Mouse (Mus musculus): ENCODE measurements at regions not wholly inside any gene's neighbourhood (a gene's known extent, or its start where the extent isn't known, plus 50 kb on each side); places are given as distances from the start of the nearest gene placed in this dataset.

DNA sequence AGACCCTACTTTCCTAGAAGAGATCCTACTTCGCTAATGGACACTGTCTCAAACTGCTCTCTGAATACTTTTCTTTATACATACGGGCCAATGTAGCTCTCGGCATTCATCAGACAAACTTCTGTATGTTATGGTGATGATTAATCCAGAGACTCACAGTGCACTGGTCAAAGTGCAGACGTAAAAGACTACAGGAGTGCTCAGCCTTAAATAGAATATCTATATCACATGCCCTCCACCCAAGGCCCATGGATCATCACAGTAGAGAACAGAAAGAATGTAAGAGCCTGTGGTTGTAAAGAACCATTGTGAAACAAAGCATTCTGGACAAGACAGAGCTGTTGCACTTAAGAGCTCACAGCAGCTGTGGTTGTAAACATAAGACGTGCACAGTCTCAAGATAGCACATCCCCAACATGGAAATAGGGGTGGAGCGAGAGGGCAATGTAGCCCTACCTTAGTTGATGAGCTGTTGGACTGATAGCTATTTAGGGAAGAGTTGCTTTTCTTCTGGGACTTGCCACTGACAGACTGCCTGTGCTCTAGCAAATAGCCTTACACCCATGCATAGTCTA is 110.0 kb upstream of the Fat1 start:
- no peak for ATAC-seq (replicated peaks; ENCODE audit: poor library complexity, severe bottlenecking)

DNA sequence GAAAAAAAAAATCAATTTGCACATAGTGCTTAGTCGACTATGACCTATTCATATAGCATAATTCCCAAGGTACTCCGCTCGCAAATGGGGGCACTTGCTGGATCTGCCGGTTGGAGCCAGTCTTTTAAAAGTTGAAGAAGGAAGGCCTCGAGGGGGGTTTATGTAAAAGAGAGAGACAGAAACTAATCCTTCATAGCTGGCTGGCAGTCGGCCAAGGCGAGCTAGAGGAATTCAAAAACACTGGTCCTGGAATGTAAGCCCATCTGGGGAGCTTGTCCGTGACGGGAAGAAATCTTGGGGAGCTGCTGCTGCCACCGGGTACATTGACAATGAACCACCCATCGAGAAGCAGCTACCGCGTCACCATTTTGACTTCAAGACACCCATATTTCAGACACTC is 108.3 kb upstream of the Fat1 start:
- no peak for ATAC-seq (replicated peaks; ENCODE audit: poor library complexity, severe bottlenecking)

DNA sequence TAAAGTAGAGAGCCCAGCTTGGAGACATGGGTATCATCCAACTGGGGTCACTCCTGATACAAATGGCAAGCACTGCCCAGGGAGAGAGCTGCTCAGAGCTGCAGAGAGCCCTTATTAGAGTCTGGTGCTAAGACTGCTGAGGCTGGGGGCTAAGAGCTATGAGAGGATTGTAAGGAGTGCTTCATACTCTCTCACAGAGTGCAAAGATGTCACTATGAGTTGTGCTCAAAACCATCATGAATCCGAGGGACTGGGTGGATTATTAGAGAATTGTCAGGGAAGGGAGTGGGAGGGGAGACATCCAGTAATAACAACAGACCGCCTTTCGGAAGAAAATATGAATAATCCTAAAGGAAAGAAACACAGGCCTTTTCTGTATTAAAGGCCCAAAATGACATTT is 107.2 kb upstream of the Fat1 start:
- ATAC-seq (replicated peaks; ENCODE audit: poor library complexity, severe bottlenecking), result no peak

DNA sequence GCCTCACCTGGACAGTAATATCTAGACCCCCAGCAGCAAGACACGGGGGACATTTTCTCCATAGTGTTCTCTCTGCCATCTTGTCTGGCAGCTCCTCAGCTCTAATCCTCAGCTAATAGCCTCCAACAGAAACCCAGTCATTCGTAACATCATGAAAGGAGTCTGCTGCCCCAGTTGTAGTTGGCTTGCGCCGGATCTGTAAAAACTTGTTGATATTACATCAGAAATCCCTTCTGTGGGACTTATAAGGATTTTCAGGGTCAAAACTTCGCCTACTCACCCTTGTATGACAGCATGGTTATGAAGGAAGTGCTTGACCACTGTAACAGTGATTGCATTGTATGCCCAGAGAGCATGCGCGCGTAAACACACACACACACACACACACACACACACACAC is 96.8 kb upstream of the Fat1 start:
- no peak for ATAC-seq (replicated peaks; ENCODE audit: poor library complexity, severe bottlenecking)

DNA sequence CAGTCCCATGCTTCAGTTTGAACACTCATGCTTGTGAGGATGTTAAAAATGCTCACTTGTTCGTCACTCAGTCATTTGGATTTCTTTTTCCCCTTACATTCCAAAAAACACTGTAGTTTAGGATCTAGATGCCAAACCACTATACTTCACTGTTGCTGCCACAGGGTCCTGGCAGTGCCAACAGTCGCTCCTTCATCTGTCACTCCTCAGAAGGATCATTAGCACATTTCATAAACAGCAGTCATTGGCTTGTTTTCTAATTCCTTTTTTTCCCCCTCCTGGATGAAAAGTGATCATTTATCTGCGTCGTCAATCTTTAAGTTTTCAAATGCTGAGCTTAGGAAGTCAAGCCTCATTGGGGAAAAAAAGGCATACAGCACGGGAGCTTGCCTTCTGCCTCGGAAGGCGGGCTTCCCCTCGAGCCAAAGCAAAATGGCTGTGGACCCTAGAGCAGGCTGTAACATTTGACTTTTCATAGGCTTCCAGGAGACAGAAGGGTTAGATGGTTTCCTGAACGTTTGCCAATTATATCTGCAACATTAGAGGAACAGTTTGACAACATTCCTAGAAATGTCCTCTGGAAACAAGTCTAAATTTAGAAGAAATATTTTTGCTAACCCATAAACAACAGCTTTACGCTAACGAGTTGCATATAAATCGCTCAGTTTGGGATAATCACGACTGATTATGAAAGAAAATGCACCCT is 95.6 kb upstream of the Fat1 start:
- ATAC-seq (replicated peaks; ENCODE audit: poor library complexity, severe bottlenecking), result no peak

DNA sequence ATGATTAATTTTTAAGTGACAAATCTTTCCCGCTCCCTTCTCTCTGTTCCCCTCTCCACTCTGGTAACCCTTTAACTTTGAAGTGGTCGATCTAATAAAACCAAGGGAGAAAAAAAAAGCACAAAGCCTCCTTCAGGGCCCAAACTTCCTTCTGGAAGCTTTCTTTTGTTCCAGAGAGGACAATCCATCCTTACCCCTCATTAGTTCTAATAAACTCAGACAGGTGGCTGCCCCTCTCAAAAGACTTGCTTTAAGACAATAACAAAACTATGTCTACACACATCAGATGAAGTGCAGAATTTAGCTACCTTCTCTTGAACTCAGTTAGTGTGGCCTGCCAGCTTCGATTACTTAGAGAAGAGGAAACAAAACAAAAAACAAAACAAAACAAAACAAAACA is 94.6 kb upstream of the Fat1 start:
- ATAC-seq (replicated peaks; ENCODE audit: poor library complexity, severe bottlenecking), result no peak

DNA sequence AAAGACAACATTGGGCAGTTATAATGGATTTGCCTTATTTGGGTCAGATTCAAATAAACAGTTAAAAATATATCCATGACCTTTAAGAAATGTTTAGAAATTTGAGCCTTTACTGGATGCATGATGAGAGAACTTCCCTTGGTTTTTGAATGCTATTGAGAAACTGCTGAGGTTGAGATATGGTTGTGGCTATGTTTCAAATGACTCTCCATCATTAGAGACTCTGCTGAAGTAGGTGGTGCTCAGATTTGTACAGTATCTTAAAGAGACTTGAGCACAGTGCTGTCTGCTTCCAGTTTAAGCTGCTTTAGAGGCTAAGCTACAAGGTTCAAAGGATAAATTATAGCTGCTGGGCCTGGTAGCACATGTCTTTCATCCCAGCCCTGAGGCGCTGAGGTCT is 90.9 kb upstream of the Fat1 start:
- ATAC-seq (replicated peaks; ENCODE audit: poor library complexity, severe bottlenecking), result no peak

DNA sequence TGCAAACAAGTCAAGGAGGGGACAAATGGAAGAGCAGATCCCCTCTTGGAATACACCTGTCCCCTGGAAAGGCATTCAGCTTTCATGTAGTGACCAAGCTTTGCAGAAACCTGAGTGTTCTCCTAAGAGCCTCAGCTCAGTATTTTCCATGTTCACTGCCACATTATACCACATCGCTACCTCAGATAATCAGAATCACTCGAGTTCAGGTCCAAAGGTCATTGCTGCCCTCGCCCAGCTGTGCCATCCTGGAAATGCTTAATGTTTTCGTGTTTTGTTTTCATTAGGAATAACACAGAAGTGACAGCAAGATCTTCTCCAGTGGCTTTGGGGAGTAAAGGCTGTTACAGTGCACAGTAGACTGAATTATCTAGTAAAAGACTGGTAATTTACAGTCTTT is 83.0 kb upstream of the Fat1 start:
- no peak for ATAC-seq (replicated peaks; ENCODE audit: poor library complexity, severe bottlenecking)

DNA sequence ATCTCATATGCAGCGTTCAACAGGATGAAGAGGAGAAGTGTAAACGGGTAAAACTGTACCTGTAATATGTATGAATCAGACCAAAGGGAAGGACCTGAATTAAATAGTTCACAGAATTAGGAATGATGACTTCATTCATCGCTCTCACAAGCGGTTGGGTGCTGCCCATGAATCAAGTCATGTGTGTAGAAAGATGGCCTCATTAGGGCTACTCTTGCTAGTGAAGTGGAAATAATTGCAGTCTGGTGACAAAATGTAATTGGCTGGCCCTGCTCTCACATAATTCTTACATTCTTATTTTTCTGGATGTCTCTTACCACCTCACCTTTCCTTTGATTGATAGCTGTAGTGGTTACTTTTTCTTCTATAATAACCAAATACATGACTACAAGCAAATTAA is 80.1 kb upstream of the Fat1 start:
- ATAC-seq (replicated peaks; ENCODE audit: poor library complexity, severe bottlenecking), result no peak

DNA sequence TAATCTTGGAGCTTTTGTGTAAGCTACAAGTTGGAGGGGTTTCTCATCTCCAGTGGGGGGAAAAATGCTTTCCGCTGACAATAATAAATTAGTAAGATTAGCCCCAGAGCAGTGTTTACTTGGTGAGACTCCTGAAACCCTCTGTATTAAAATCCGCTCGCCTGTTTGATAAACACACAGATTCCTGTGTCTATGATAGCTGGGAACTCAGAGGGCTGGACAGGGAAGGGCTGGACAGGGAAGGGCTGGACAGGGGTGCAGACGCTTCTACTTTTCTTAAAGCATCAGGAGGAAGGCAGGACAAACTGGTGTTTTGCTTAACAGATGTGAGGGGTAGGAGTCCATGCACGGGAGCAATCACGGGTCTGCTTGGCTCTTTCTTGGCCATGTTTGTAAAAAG is 68.0 kb upstream of the Fat1 start:
- no peak for ATAC-seq (replicated peaks; ENCODE audit: poor library complexity, severe bottlenecking)

DNA sequence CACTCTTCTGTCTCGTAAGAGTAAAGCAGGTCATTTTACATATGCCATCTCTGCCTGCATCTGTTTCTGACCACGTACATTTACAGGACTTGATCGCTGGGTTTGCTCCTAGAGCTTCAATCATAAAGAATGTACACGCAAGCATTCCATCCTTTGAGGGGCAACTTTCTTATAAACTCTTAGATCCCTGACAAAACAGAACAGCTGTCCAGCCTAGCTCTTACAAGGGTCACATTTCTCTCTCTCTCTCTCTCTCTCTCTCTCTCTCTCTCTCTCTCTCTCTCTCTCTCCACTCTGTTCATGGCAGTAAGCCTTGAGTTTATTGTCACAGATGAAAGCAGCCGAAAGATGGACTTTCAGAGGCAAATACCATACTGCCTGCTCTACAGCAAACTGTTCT is 67.6 kb upstream of the Fat1 start:
- ATAC-seq (replicated peaks; ENCODE audit: poor library complexity, severe bottlenecking), result no peak

DNA sequence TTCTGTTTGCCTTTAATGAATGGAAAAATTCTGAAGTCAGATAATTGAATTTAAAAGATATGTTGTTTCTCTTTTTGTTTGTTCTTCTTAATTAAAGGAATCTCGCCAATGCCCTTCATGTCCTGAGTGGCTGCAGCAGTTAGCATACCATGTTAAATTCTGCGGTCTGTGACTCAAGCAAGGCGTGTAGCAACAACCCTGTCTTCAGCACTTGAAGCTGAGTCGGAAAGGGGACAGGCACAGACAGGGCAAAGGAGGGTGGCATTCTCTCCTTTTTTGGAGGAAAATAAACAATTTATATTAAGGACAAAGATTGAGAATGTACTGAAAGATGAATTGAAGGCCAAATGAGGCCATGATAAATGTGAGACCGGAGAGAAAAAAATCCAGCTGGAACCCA is 58.2 kb upstream of the Fat1 start:
- ATAC-seq (replicated peaks; ENCODE audit: poor library complexity, severe bottlenecking), result no peak

DNA sequence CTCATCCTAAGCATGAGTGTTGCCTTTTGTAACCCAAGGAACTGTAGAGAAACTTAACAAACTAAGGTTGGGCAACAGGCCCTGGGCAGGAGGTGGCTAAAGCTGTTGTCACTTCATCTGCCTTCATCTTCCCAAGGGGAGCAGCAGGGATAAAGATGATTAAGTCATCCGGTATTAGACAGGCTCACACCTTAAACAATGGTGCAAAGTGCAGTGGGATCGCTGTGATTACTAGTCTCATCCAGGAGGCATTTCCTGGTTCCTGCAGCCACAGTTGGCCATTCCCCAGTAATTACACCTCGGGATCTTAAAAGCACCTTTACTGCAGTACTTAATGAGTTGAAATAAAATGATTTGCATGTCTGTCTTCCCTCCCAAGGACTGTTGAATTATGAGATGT is 57.0 kb upstream of the Fat1 start:
- ATAC-seq (replicated peaks; ENCODE audit: poor library complexity, severe bottlenecking), result no peak

DNA sequence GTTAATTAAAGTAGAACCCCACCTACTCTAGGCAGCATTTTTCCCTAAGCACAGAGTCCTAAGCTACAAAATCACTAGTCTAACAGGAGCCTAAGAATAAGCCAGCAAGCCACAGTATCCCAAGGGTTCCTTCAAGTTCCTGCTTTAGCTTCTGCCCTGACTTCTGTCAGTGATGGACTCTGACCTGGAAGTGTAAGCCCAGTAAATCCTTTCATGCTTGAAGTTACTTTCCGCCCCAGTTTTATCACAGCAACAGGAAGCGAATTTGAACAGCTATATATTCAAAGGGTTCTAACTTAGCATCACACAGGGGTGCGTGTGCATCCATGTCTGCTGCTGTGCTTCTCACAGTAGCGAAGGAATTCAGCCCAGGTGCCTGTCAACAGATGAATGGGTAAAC is 56.1 kb upstream of the Fat1 start:
- no peak for ATAC-seq (replicated peaks; ENCODE audit: poor library complexity, severe bottlenecking)

DNA sequence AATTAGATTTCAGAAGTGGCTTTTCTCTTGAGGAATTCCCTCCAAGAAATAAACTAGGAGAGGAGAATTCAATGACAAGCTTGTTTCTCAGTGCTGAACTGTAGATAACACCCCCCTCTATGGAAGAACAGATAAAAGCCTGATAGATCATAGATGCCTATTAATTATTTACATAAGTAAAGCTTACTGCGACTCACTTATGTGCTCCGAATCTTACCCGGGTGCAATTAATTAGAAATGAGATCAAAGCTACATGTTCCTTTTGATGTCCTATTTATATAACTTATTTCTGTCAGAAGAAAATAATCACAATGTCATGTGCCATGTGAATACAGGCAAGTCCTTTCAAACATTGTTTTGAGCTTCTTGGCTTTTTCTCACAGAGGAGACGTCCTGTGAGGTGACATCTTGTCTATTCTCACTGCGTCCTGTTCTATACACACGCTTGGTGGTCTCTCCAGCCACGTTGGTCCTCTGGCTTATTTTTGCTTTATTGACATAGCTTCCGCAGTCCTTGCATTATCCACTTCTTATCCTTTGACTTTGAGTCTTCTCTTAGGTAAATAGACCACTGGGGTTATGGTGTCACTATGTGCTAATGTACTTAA is 50.7 kb upstream of the Fat1 start:
- ATAC-seq (replicated peaks; ENCODE audit: poor library complexity, severe bottlenecking), result no peak
